Mouse (Mus musculus): ENCODE results near the gene Mfap2. TPM values are rescaled to one million over a fixed set of nuclear protein-coding genes. Genes with fewer than 3 reads are reported as not detected.
A peak's percentile ranks its signal among the peaks of the same experiment; 100 is the strongest.

Gene Mfap2
- polyA plus RNA-seq, 1 experiment from 2014 or later = 197 TPM

- Histone ChIP-seq H3K4me2 (ENCODE audit: low read depth, low read length) (no peak overlapping the region), H3K9me3 (replicated peaks; ENCODE audit: control insufficient read depth, low read length) (no peaks in the 10 kb centered on the region), H3K27me3 (ENCODE audit: control insufficient read depth, insufficient read depth, low read length) (no peaks in the 10 kb centered on the region), H3K36me3 (ENCODE audit: control insufficient read depth, insufficient read depth) (peaks cover 41% of the 10 kb centered on the region), H3K4me1 (ENCODE audit: control insufficient read depth, insufficient read depth, low read length) (no peaks in the 10 kb centered on the region), H3K4me3 (ENCODE audit: low read length) (no peak overlapping the region), H3K27ac (ENCODE audit: low read length) (no peak overlapping the region), H3K9ac (ENCODE audit: low read length) (no peak overlapping the region)
- WGBS = 90% methylated on average over 9 of the region's 9 CpGs
- no peak for ATAC-seq (replicated peaks; ENCODE audit: extremely low read depth, insufficient read depth, low FRiP score)
Measured at GRCm38 (mm10) chr4:140996812-140997211, 13.4 kb upstream of the Mfap2 start.

GRCm38 (mm10) chr4:141005983-141006382 is 4.2 kb upstream of the Mfap2 start:
- H3K27me3 ChIP-seq (ENCODE audit: control insufficient read depth, insufficient read depth, low read length) = no peaks in the 10 kb centered on the region
- peaks cover 9% of the 10 kb centered on the region for H3K4me1 ChIP-seq (ENCODE audit: control insufficient read depth, insufficient read depth, low read length)
- no peak overlapping the region for H3K9ac ChIP-seq (ENCODE audit: low read length)
- no peak overlapping the region for H3K4me2 ChIP-seq (ENCODE audit: low read depth, low read length)
- H3K27ac ChIP-seq (ENCODE audit: low read length) = no peak overlapping the region
- H3K9me3 ChIP-seq (replicated peaks; ENCODE audit: control insufficient read depth, low read length) = no peaks in the 10 kb centered on the region
- peaks cover 28% of the 10 kb centered on the region for H3K36me3 ChIP-seq (ENCODE audit: control insufficient read depth, insufficient read depth)
- WGBS = 79% methylated on average over 13 of the region's 13 CpGs
- H3K4me3 ChIP-seq (ENCODE audit: low read length) = no peak overlapping the region
- no peak for ATAC-seq (replicated peaks; ENCODE audit: extremely low read depth, insufficient read depth, low FRiP score)

- Histone ChIP-seq H3K4me1 (ENCODE audit: control insufficient read depth, insufficient read depth, low read length) (peaks cover 18% of the 10 kb centered on the region), H3K9me3 (replicated peaks; ENCODE audit: control insufficient read depth, low read length) (no peaks in the 10 kb centered on the region), H3K4me2 (ENCODE audit: low read depth, low read length) (no peak overlapping the region), H3K27me3 (ENCODE audit: control insufficient read depth, insufficient read depth, low read length) (no peaks in the 10 kb centered on the region), H3K4me3 (ENCODE audit: low read length) (no peak overlapping the region), H3K27ac (ENCODE audit: low read length) (no peak overlapping the region), H3K36me3 (ENCODE audit: control insufficient read depth, insufficient read depth) (peaks cover 26% of the 10 kb centered on the region), H3K9ac (ENCODE audit: low read length) (no peak overlapping the region)
- no peak; the same call in 1 of the 2 replicates for ATAC-seq (replicated peaks; ENCODE audit: extremely low read depth, insufficient read depth, low FRiP score)
- 61% methylated on average over 8 of the region's 8 CpGs for WGBS
Measured at GRCm38 (mm10) chr4:141008028-141008427, 2.2 kb upstream of the Mfap2 start.

GRCm38 (mm10) chr4:141010526-141010925 is 308 bp downstream of the Mfap2 start:
- H3K36me3 ChIP-seq (ENCODE audit: control insufficient read depth, insufficient read depth) = peaks cover 14% of the 10 kb centered on the region
- peak; percentile 68 for ATAC-seq (replicated peaks; ENCODE audit: extremely low read depth, insufficient read depth, low FRiP score)
- under 1% methylated on average over 26 of the region's 26 CpGs for WGBS

GRCm38 (mm10) chr4:141010941-141011429 is 767 bp downstream of the Mfap2 start:
- peak overlapping the region; percentile 87 for H3K4me2 ChIP-seq (ENCODE audit: low read depth, low read length)
- no peaks in the 10 kb centered on the region for H3K9me3 ChIP-seq (replicated peaks; ENCODE audit: control insufficient read depth, low read length)
- peaks cover 26% of the 10 kb centered on the region for H3K4me1 ChIP-seq (ENCODE audit: control insufficient read depth, insufficient read depth, low read length)
- H3K4me3 ChIP-seq (ENCODE audit: low read length) = peak overlapping the region; percentile 73
- WGBS = 3% methylated on average over 17 of the region's 17 CpGs
- H3K9ac ChIP-seq (ENCODE audit: low read length) = peak overlapping the region; percentile 82
- peak overlapping the region; percentile 75 for H3K27ac ChIP-seq (ENCODE audit: low read length)
- peak; percentile 14; the same call in 1 of the 2 replicates for ATAC-seq (replicated peaks; ENCODE audit: extremely low read depth, insufficient read depth, low FRiP score)
- H3K36me3 ChIP-seq (ENCODE audit: control insufficient read depth, insufficient read depth) = peaks cover 13% of the 10 kb centered on the region
- no peaks in the 10 kb centered on the region for H3K27me3 ChIP-seq (ENCODE audit: control insufficient read depth, insufficient read depth, low read length)

More at GRCm38 (mm10) chr4:141010526-141010925, 308 bp downstream of the Mfap2 start:
- Histone ChIP-seq H3K27ac (ENCODE audit: low read length) (peak overlapping the region; percentile 75), H3K9ac (ENCODE audit: low read length) (peak overlapping the region; percentile 82), H3K4me3 (ENCODE audit: low read length) (peak overlapping the region; percentile 73), H3K4me2 (ENCODE audit: low read depth, low read length) (peak overlapping the region; percentile 87), H3K9me3 (replicated peaks; ENCODE audit: control insufficient read depth, low read length) (no peaks in the 10 kb centered on the region), H3K27me3 (ENCODE audit: control insufficient read depth, insufficient read depth, low read length) (no peaks in the 10 kb centered on the region), H3K4me1 (ENCODE audit: control insufficient read depth, insufficient read depth, low read length) (peaks cover 24% of the 10 kb centered on the region)

- Histone ChIP-seq H3K4me2 (ENCODE audit: low read depth, low read length) (peak overlapping the region; percentile 87), H3K9me3 (replicated peaks; ENCODE audit: control insufficient read depth, low read length) (no peaks in the 10 kb centered on the region), H3K36me3 (ENCODE audit: control insufficient read depth, insufficient read depth) (peaks cover 5% of the 10 kb centered on the region), H3K9ac (ENCODE audit: low read length) (peak overlapping the region; percentile 82), H3K27me3 (ENCODE audit: control insufficient read depth, insufficient read depth, low read length) (no peaks in the 10 kb centered on the region), H3K4me1 (ENCODE audit: control insufficient read depth, insufficient read depth, low read length) (peaks cover 33% of the 10 kb centered on the region), H3K27ac (ENCODE audit: low read length) (peak overlapping the region; percentile 75), H3K4me3 (ENCODE audit: low read length) (peak overlapping the region; percentile 73)
- WGBS = 54% methylated on average over 14 of the region's 14 CpGs
- no peak for ATAC-seq (replicated peaks; ENCODE audit: extremely low read depth, insufficient read depth, low FRiP score)
Measured at GRCm38 (mm10) chr4:141011556-141012328, 1.5 kb downstream of the Mfap2 start.

GRCm38 (mm10) chr4:141012558-141012957 is 2.3 kb downstream of the Mfap2 start:
- no peaks in the 10 kb centered on the region for H3K9me3 ChIP-seq (replicated peaks; ENCODE audit: control insufficient read depth, low read length)
- no peaks in the 10 kb centered on the region for H3K27me3 ChIP-seq (ENCODE audit: control insufficient read depth, insufficient read depth, low read length)
- no peak for ATAC-seq (replicated peaks; ENCODE audit: extremely low read depth, insufficient read depth, low FRiP score)
- H3K4me3 ChIP-seq (ENCODE audit: low read length) = no peak overlapping the region
- no peaks in the 10 kb centered on the region for H3K36me3 ChIP-seq (ENCODE audit: control insufficient read depth, insufficient read depth)
- H3K9ac ChIP-seq (ENCODE audit: low read length) = no peak overlapping the region
- 76% methylated on average over 10 of the region's 10 CpGs for WGBS
- H3K4me1 ChIP-seq (ENCODE audit: control insufficient read depth, insufficient read depth, low read length) = peaks cover 41% of the 10 kb centered on the region
- no peak overlapping the region for H3K4me2 ChIP-seq (ENCODE audit: low read depth, low read length)
- H3K27ac ChIP-seq (ENCODE audit: low read length) = no peak overlapping the region

GRCm38 (mm10) chr4:141014114-141014513 is 3.9 kb downstream of the Mfap2 start:
- H3K4me2 ChIP-seq (ENCODE audit: low read depth, low read length) = no peak overlapping the region
- no peak overlapping the region for H3K9ac ChIP-seq (ENCODE audit: low read length)
- 69% methylated on average over 8 of the region's 8 CpGs for WGBS
- H3K27me3 ChIP-seq (ENCODE audit: control insufficient read depth, insufficient read depth, low read length) = no peaks in the 10 kb centered on the region
- no peak for ATAC-seq (replicated peaks; ENCODE audit: extremely low read depth, insufficient read depth, low FRiP score)
- H3K27ac ChIP-seq (ENCODE audit: low read length) = no peak overlapping the region
- no peak overlapping the region for H3K4me3 ChIP-seq (ENCODE audit: low read length)
- H3K9me3 ChIP-seq (replicated peaks; ENCODE audit: control insufficient read depth, low read length) = no peaks in the 10 kb centered on the region
- H3K36me3 ChIP-seq (ENCODE audit: control insufficient read depth, insufficient read depth) = no peaks in the 10 kb centered on the region
- peaks cover 43% of the 10 kb centered on the region for H3K4me1 ChIP-seq (ENCODE audit: control insufficient read depth, insufficient read depth, low read length)

- no peak overlapping the region for H3K4me2 ChIP-seq (ENCODE audit: low read depth, low read length)
- peaks cover 42% of the 10 kb centered on the region for H3K4me1 ChIP-seq (ENCODE audit: control insufficient read depth, insufficient read depth, low read length)
- H3K27me3 ChIP-seq (ENCODE audit: control insufficient read depth, insufficient read depth, low read length) = no peaks in the 10 kb centered on the region
- H3K9me3 ChIP-seq (replicated peaks; ENCODE audit: control insufficient read depth, low read length) = no peaks in the 10 kb centered on the region
- no peaks in the 10 kb centered on the region for H3K36me3 ChIP-seq (ENCODE audit: control insufficient read depth, insufficient read depth)
- H3K4me3 ChIP-seq (ENCODE audit: low read length) = no peak overlapping the region
- H3K27ac ChIP-seq (ENCODE audit: low read length) = no peak overlapping the region
- ATAC-seq (replicated peaks; ENCODE audit: extremely low read depth, insufficient read depth, low FRiP score) = no peak
- WGBS = 95% methylated on average over 11 of the region's 11 CpGs
- no peak overlapping the region for H3K9ac ChIP-seq (ENCODE audit: low read length)
Measured at GRCm38 (mm10) chr4:141014856-141015255, 4.6 kb downstream of the Mfap2 start.

Data from heart, embryonic 16.5 days (tissue).